Mouse (Mus musculus) G1E (cell line): ENCODE measurements around the gene Glrx2.

ENCODE experiments used
- CTCF ChIP-seq: IDR thresholded peaks from 2 replicates; pipeline ENCODE4 v1.5.1; 2012; ENCODE audit warnings: low read depth, low read length, inconsistent platforms, mixed read lengths
- GATA1 ChIP-seq: IDR thresholded peaks from 2 replicates; pipeline ENCODE4 v1.6.1; 2012; ENCODE audit warnings: borderline replicate concordance, low read length, inconsistent platforms, mixed read lengths
- GATA2 ChIP-seq: IDR thresholded peaks from 2 replicates; pipeline ENCODE4 v1.6.1; 2012; ENCODE audit warnings: low read depth, low read length, inconsistent platforms, borderline replicate concordance
- TAL1 ChIP-seq: conservative IDR thresholded peaks from 2 replicates; pipeline ENCODE4 v1.6.1; 2012; ENCODE audit warnings: low read depth, low read length, inconsistent platforms, mixed read lengths

DNA sequence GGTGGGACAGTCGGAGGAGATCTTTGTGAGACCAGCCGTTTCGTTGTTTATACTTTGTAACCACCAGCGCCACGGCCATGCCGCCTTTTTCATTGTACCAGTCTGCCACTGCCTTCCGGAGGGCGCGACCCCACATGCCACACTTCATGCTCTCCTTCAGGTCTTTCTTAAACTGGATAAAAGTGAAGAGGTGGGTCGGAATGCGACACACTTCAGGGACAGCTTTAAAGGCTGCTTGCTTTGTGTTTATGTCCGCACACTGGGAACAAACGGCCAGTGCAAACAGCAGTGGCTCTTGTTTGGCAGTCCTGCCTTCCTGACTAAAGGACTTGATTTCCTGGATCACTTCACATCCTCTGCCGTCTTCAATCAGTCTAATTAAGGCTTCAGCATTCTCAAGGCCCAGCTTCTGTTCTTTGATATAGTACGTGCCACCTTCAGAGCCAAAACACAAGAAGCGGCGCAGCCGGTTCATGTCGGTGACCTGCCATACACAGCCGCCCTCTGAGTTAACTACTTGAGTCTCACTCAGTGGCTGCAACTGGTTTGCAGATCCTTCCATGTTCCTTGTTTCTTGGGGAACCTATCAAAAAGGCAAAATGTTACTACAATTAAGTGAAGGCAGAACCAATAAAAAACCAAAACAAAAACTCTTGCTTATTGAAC is 54.4 kb downstream of the Glrx2 start:
- TF ChIP-seq GATA1: no peak
- no peak for TF ChIP-seq GATA2
- TF ChIP-seq TAL1: no peak
- TF ChIP-seq CTCF: no peak
